Mouse (Mus musculus) neutrophil, adult 59 days (primary cell): ENCODE measurements around the gene Ccdc32. TPM values are rescaled to one million over a fixed set of nuclear protein-coding genes. Genes with fewer than 3 reads are reported as not detected.

ENCODE experiments used
- total RNA-seq, 2 experiments: library from RNA; stranded (reverse); gene quantifications; 1 replicate in 1 of 2; 2 replicates in 1 of 2; pipeline ENCODE4 v1.2.4; 2023

The Ccdc32 gene
- total RNA-seq = 1 to 10 TPM; 6.5 to 8.6 TPM

DNA sequence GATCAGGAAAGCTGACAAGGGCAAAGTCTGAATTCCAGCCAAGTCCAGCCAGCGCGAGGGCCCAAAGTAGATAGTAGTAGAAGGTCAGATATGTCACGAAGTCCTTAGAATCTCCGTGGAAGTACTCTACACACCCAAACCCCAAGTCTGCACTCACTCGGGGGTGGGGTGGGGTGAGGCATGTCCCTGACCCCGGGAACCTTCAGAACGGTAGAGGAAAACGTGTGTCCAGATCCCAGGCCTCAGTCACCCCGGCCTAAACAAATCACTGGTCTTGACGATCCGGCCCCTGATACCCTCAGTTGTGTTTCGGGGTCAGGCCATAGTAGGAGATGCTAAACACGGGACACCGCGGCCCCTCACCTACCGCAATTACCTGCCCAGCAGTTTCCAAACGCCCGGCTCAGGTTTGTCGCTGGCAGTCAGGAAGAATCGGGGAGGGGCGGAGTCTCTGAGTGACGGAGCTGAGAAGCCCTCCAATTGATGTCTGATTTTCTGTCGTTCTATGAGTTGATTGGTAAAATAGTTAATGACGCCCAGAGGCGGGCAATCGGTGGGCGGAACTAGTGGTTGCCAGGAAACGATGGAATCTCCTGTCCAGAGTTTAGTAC lies at the start of gene Ccdc32:
TSS of gene Ccdc32 (minus strand) at position 453 of the 611 bp plus-strand sequence.

DNA sequence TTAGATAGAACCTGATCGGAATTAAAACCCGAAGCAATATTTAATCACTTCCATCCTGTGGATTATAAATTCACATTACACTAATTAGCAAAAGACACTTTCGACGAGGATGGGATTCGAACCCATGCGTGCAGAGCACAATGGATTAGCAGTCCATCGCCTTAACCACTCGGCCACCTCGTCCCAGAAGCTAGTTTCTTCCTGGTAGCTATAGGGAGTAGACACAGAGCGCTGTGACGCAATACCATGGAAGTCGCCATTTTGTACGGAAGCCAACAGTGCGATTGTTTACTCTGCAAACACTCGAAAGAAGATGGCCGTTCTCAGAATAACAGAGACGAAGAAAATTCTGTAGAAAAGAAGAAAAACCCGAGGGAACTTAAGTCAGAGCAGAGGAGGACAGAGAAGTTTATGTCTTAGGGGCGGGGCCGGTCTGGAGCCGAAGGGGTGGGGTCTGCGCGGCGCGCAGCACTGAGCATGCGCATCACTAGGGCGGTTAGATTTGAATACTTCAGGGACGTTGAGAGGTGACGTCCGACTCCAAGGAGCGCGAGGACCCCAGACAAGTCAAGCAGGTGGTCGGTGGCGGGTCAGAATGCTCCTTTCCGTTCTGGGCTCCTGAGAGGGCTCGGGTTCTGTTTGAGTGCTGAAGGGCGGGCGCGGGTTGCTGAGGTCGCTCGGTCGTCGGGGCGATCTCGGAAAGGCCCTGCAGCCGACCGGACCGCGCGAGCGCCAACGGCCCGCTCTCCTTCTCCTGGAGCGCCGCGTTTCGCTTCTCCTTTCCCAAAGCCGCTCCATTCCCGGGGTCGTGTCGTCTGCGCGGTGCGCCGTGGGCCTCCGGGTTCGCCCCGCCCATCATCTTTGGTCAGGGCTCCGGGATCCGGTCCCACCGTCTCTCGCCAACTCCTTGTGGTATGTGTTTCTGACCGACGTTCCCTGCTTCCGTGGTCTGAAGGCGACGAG lies 17.7 kb upstream of the Ccdc32 start, which contains the start of gene Knl1:
TSS of gene Knl1 (plus strand) at position 471 of the 963 bp plus-strand sequence.

DNA sequence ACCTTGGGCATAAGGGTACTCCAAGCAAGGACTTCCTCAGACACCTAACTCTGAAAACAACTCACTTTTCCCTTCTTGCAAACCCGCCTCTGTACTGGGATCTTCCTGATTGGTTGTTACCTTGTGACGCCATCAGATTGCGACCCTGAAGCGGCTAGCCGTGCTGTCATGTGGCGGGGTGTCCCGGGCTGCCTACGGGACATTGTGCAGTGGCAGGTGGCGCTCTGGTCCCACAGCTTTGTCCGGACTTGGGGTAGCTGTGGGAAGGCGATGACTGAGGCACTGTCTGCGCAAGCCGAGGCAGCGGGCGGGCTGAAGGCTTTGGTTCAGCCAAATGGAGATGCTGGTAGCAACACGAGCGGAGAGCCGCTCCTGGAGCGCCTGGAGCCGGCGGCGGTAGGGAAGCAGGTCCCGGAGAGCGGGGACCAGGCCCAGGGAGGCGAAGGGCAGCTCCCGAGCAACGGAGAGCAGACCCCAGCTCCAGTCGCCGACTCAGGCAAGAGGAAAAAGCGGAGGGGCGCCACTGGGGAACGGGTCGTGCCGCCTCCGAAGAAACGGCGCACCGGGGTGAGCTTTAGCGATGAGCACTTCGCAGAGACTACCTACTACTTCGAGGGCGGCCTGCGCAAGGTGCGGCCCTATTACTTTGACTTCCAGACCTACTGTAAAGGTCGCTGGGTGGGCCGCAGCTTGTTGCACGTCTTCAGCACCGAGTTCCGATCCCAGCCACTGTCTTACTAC lies 5.6 kb upstream of the Ccdc32 start, which contains the start of gene Rpusd2:
TSS of gene Rpusd2 (plus strand) at position 135 of the 741 bp plus-strand sequence.

Other genes starting within 250 kb of the Ccdc32 start
- gene Disp2, start 249.7 kb downstream of the Ccdc32 start, total RNA-seq = not detected
- gene Knstrn, start 215.4 kb downstream of the Ccdc32 start, total RNA-seq = 10 to 100 TPM; 42.2 to 53.8 TPM
- 10 to 100 TPM; 31.4 to 36.0 TPM for gene Ivd, start 167.4 kb downstream of the Ccdc32 start, total RNA-seq
- 10 to 100 TPM in 1 of 2 experiments, 1 to 10 TPM in 1; 8.3 to 10.1 TPM for gene Bahd1, start 129.0 kb downstream of the Ccdc32 start, total RNA-seq
- 1 to 10 TPM; 3.4 to 4.7 TPM for gene Chst14, start 102.9 kb downstream of the Ccdc32 start, total RNA-seq
- 1 to 10 TPM; 3.0 to 3.6 TPM for gene Rpusd2, start 5.4 kb upstream of the Ccdc32 start, total RNA-seq
- gene Knl1, start 17.7 kb upstream of the Ccdc32 start, total RNA-seq = 10 to 100 TPM; 27.6 to 28.1 TPM
- gene Rad51, start 83.4 kb upstream of the Ccdc32 start, total RNA-seq = 10 to 100 TPM; 17.5 to 20.2 TPM
- gene Rmdn3, start 127.6 kb upstream of the Ccdc32 start, total RNA-seq = 10 to 100 TPM; 14.0 to 15.0 TPM
- not detected for gene Gchfr, start 138.4 kb upstream of the Ccdc32 start, total RNA-seq
- gene Gm14137, start 145.1 kb upstream of the Ccdc32 start, total RNA-seq = under 1 TPM; 0.11 to 0.20 TPM
- gene Zfyve19, start 179.2 kb upstream of the Ccdc32 start, total RNA-seq = 10 to 100 TPM; 18.0 to 23.8 TPM
- gene Dnajc17, start 179.4 kb upstream of the Ccdc32 start, total RNA-seq = 10 to 100 TPM; 12.1 to 12.9 TPM
- not detected for gene Ppp1r14d, start 200.5 kb upstream of the Ccdc32 start, total RNA-seq
- gene Spint1, start 208.0 kb upstream of the Ccdc32 start, total RNA-seq = not detected
- gene Rhov, start 241.9 kb upstream of the Ccdc32 start, total RNA-seq = 10 to 100 TPM; 10.1 to 10.3 TPM